Mouse (Mus musculus): ENCODE data around the gene Mafb.

Gene Mafb

GRCm38 (mm10) chr2:160366980-160367338 is at the start of gene Mafb:
Mafb (minus strand) TSS chr2:160367065.
- peak; percentile 82 to 89 for DNase-seq (ENCODE audit: low spot score in 2 of 2)

GRCm38 (mm10) chr2:160415161-160415560 is 48.3 kb upstream of the Mafb start:
- no peak for DNase-seq (ENCODE audit: low spot score in 2 of 2)

GRCm38 (mm10) chr2:160414736-160415135 is 47.9 kb upstream of the Mafb start:
- no peak for DNase-seq (ENCODE audit: low spot score in 2 of 2)

- DNase-seq (ENCODE audit: low spot score in 2 of 2) = no peak
Observed at GRCm38 (mm10) chr2:160413982-160414381, 47.1 kb upstream of the Mafb start.

GRCm38 (mm10) chr2:160413055-160413454 is 46.2 kb upstream of the Mafb start:
- DNase-seq (ENCODE audit: low spot score in 2 of 2) = no peak

- no peak for DNase-seq (ENCODE audit: low spot score in 2 of 2)
Observed at GRCm38 (mm10) chr2:160411431-160411830, 44.6 kb upstream of the Mafb start.

- DNase-seq (ENCODE audit: low spot score in 2 of 2) = no peak
Observed at GRCm38 (mm10) chr2:160407720-160408119, 40.9 kb upstream of the Mafb start.

GRCm38 (mm10) chr2:160397747-160398146 is 30.9 kb upstream of the Mafb start:
- DNase-seq (ENCODE audit: low spot score in 2 of 2) = no peak

- DNase-seq (ENCODE audit: low spot score in 2 of 2) = no peak
Observed at GRCm38 (mm10) chr2:160394735-160395134, 27.9 kb upstream of the Mafb start.

GRCm38 (mm10) chr2:160392648-160393047 is 25.8 kb upstream of the Mafb start:
- no peak for DNase-seq (ENCODE audit: low spot score in 2 of 2)

- DNase-seq (ENCODE audit: low spot score in 2 of 2) = no peak
Observed at GRCm38 (mm10) chr2:160388596-160388995, 21.7 kb upstream of the Mafb start.

- no peak for DNase-seq (ENCODE audit: low spot score in 2 of 2)
Observed at GRCm38 (mm10) chr2:160383418-160383817, 16.6 kb upstream of the Mafb start.

- no peak for DNase-seq (ENCODE audit: low spot score in 2 of 2)
Observed at GRCm38 (mm10) chr2:160378271-160378670, 11.4 kb upstream of the Mafb start.

- DNase-seq (ENCODE audit: low spot score in 2 of 2) = no peak
Observed at GRCm38 (mm10) chr2:160376236-160376635, 9.4 kb upstream of the Mafb start.

- DNase-seq (ENCODE audit: low spot score in 2 of 2) = no peak
Observed at GRCm38 (mm10) chr2:160369653-160370420, 3.0 kb upstream of the Mafb start.

- DNase-seq (ENCODE audit: low spot score in 2 of 2) = no peak
Observed at GRCm38 (mm10) chr2:160368422-160369357, 1.8 kb upstream of the Mafb start.

- peak; percentile 90 for DNase-seq (ENCODE audit: low spot score in 2 of 2)
Observed at GRCm38 (mm10) chr2:160367448-160368208, 763 bp upstream of the Mafb start.

GRCm38 (mm10) chr2:160366111-160366979 is 520 bp downstream of the Mafb start:
- DNase-seq (ENCODE audit: low spot score in 2 of 2) = no peak

GRCm38 (mm10) chr2:160365107-160365911 is 1.6 kb downstream of the Mafb start:
- no peak for DNase-seq (ENCODE audit: low spot score in 2 of 2)

- no peak for DNase-seq (ENCODE audit: low spot score in 2 of 2)
Observed at GRCm38 (mm10) chr2:160364666-160365065, 2.2 kb downstream of the Mafb start.
